Mouse (Mus musculus): ENCODE measurements around the gene Ankrd54. TPM values are rescaled to one million over a fixed set of nuclear protein-coding genes. Genes with fewer than 3 reads are reported as not detected.
"Not testable (repeated sequence)": the region's sequence is repeated elsewhere in the genome, so short reads cannot be mapped to it uniquely, and the experiment has no call there.

Ankrd54 gene
- total RNA-seq, 2 experiments from 2014 or later: 18.0 to 22.7 TPM

GRCm38 (mm10) chr15:79018886-79019285, 43.8 kb downstream of the Ankrd54 start:
- no peak for DNase-seq (ENCODE audit: low spot score in 2 of 2)

GRCm38 (mm10) chr15:79018191-79018590, 44.5 kb downstream of the Ankrd54 start:
- no peak for DNase-seq (ENCODE audit: low spot score in 2 of 2)

GRCm38 (mm10) chr15:79013382-79013781, 49.3 kb downstream of the Ankrd54 start:
- DNase-seq (ENCODE audit: low spot score in 2 of 2): no peak

- DNase-seq (ENCODE audit: low spot score in 2 of 2): no peak
These were observed 51.1 kb downstream of the Ankrd54 start for GRCm38 (mm10) chr15:79011550-79011949.

- no peak for DNase-seq (ENCODE audit: low spot score in 2 of 2)
These were observed 53.0 kb downstream of the Ankrd54 start for GRCm38 (mm10) chr15:79009734-79010133.

- DNase-seq (ENCODE audit: low spot score in 2 of 2): not testable (repeated sequence)
These were observed 54.9 kb downstream of the Ankrd54 start for GRCm38 (mm10) chr15:79007836-79008235.

- no peak for DNase-seq (ENCODE audit: low spot score in 2 of 2)
These were observed 55.6 kb downstream of the Ankrd54 start for GRCm38 (mm10) chr15:79007059-79007458.

- DNase-seq (ENCODE audit: low spot score in 2 of 2): no peak
These were observed 56.1 kb downstream of the Ankrd54 start for GRCm38 (mm10) chr15:79006638-79007037.

GRCm38 (mm10) chr15:79005581-79005980, 57.1 kb downstream of the Ankrd54 start:
- DNase-seq (ENCODE audit: low spot score in 2 of 2): no peak

Other genes starting within 250 kb of the Ankrd54 start
- 10 to 100 TPM; 11.9 to 15.8 TPM for gene Cdc42ep1, start 220.3 kb downstream of the Ankrd54 start, total RNA-seq (2021)
- not detected for gene Lgals2, start 207.4 kb downstream of the Ankrd54 start, total RNA-seq (2021)
- gene Gga1, start 185.7 kb downstream of the Ankrd54 start, total RNA-seq (2021): 10 to 100 TPM; 59.0 to 61.7 TPM
- gene Gm49510, start 163.2 kb downstream of the Ankrd54 start, total RNA-seq (2021): under 1 TPM in 1 of 2 experiments, not detected in 1; 0.52 TPM
- gene Sh3bp1, start 163.1 kb downstream of the Ankrd54 start, total RNA-seq (2021): 10 to 100 TPM; 32.4 to 34.4 TPM
- 100 to 1,000 TPM; 170 to 178 TPM for gene Pdxp, start 149.0 kb downstream of the Ankrd54 start, total RNA-seq (2021)
- gene Lgals1, start 136.2 kb downstream of the Ankrd54 start, total RNA-seq (2021): 10 to 100 TPM; 23.8 to 27.0 TPM
- 10 to 100 TPM; 36.2 to 37.5 TPM for gene Nol12, start 128.0 kb downstream of the Ankrd54 start, total RNA-seq (2021)
- 1 to 10 TPM; 9.0 to 9.2 TPM for gene Triobp, start 115.2 kb downstream of the Ankrd54 start, total RNA-seq (2021)
- 10 to 100 TPM; 83.7 to 93.8 TPM for gene H1f0, start 34.4 kb downstream of the Ankrd54 start, total RNA-seq (2021)
- gene Galr3, start 21.0 kb downstream of the Ankrd54 start, total RNA-seq (2021): under 1 TPM in 1 of 2 experiments, not detected in 1; 0.42 TPM
- 10 to 100 TPM; 71.5 to 71.8 TPM for gene Eif3l, start 12.3 kb upstream of the Ankrd54 start, total RNA-seq (2021)
- gene Micall1, start 46.0 kb upstream of the Ankrd54 start, total RNA-seq (2021): 10 to 100 TPM; 33.9 to 35.3 TPM
- gene Polr2f, start 78.1 kb upstream of the Ankrd54 start, total RNA-seq (2021): 100 to 1,000 TPM; 108 to 109 TPM
- 10 to 100 TPM in 1 of 2 experiments, 1 to 10 TPM in 1; 9.2 to 12.4 TPM for gene 1700088E04Rik, start 78.4 kb upstream of the Ankrd54 start, total RNA-seq (2021)
- gene Sox10, start 102.3 kb upstream of the Ankrd54 start, total RNA-seq (2021): 10 to 100 TPM; 32.0 to 35.9 TPM
- 10 to 100 TPM; 44.4 to 46.4 TPM for gene Pick1, start 166.3 kb upstream of the Ankrd54 start, total RNA-seq (2021)
- gene Gm49486, start 166.5 kb upstream of the Ankrd54 start, total RNA-seq (2021): under 1 TPM in 1 of 2 experiments, not detected in 1; 0.28 TPM
- under 1 TPM; 0.18 to 0.25 TPM for gene Slc16a8, start 191.9 kb upstream of the Ankrd54 start, total RNA-seq (2021)
- 1 to 10 TPM; 1.9 to 4.8 TPM for gene Baiap2l2, start 222.6 kb upstream of the Ankrd54 start, total RNA-seq (2021)